7 mouse cellular contexts compared by ENCODE assay signal in the genomic region with DNA sequence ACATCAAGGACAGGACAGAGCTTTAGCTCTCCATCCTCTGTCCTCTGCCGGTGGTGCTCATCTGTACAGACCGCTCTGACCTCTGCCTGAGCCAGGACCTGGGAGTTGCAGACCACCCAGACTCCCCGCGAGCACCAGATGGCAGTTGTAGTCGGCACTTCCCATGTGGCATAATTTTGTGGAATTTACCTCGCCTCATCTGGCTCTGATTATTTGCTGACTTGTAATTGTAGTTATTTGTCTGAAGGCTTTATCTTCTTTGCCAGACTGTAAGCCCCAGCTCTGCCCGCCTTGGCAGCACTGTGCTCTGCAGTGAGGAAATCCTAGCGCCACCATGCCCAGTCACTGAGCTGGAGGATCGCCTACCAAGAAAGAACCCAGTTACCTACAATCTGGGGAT. TPM values are rescaled to one million over a fixed set of nuclear protein-coding genes. Genes with fewer than 3 reads are reported as not detected.
DNase-seq lines count a peak whose midpoint lies in the region; ATAC-seq lines count a peak whose summit lies in the region.

No protein-coding gene starts in this region.

- 4% methylated on average over 9 of the region's 9 CpGs for WGBS in embryonic facial prominence, embryonic 13.5 days
- 24% methylated on average over 9 of the region's 9 CpGs for WGBS in intestine, embryonic 16.5 days
- 14% methylated on average over 9 of the region's 9 CpGs for WGBS in neural tube, embryonic 15.5 days

- H3K9ac ChIP-seq in embryonic facial prominence, embryonic 13.5 days, result 0 out of 2 replicates have a peak overlapping the region, but pooled peaks have one; percentile 57
- no peak overlapping the region for H3K9ac ChIP-seq in intestine, embryonic 16.5 days (ENCODE audit: low read depth, low read length)
- H3K9ac ChIP-seq in neural tube, embryonic 15.5 days (replicated peaks), result no peak overlapping the region

- no peak for ATAC-seq in embryonic facial prominence, embryonic 13.5 days (ENCODE audit: insufficient number of reproducible peaks, insufficient read depth, low FRiP score, low TSS enrichment, low read depth)
- ATAC-seq in intestine, embryonic 16.5 days, result no peak
- 0 out of 2 replicates have a peak, but pooled peaks have one; percentile 45 for ATAC-seq in neural tube, embryonic 15.5 days (ENCODE audit: low FRiP score)

- no peaks in the 10 kb centered on the region for H3K36me3 ChIP-seq in embryonic facial prominence, embryonic 13.5 days
- no peaks in the 10 kb centered on the region for H3K36me3 ChIP-seq in intestine, embryonic 16.5 days (ENCODE audit: control insufficient read depth, insufficient read depth, low read length)
- H3K36me3 ChIP-seq in neural tube, embryonic 15.5 days, result no peaks in the 10 kb centered on the region

- peaks cover 13% of the 10 kb centered on the region for H3K4me1 ChIP-seq in embryonic facial prominence, embryonic 13.5 days
- no peaks in the 10 kb centered on the region; the same call in 1 of the 2 replicates for H3K4me1 ChIP-seq in intestine, embryonic 16.5 days (ENCODE audit: control insufficient read depth, insufficient read depth, low read length)
- H3K4me1 ChIP-seq in neural tube, embryonic 15.5 days, result peaks cover 16% of the 10 kb centered on the region

- peak overlapping the region; percentile 51 for H3K27ac ChIP-seq in embryonic facial prominence, embryonic 13.5 days
- H3K27ac ChIP-seq in intestine, embryonic 16.5 days (ENCODE audit: low read length), result no peak overlapping the region
- no peak overlapping the region for H3K27ac ChIP-seq in neural tube, embryonic 15.5 days (replicated peaks)

- intact Hi-C loops in left cerebral cortex, postnatal 25 days (cut with DNase I), result no loop called here
- intact Hi-C loops in left cerebral cortex, postnatal 10 days (cut with DNase I), result no loop called here

- peak; percentile 21 to 54 for DNase-seq in left cerebral cortex, postnatal 25 days (ENCODE audit: low spot score in 2 of 2)
- no peak for DNase-seq in left cerebral cortex, postnatal 10 days (ENCODE audit: extremely low spot score in 1 of 2, low spot score in 2 of 2)
- DNase-seq in adrenal gland, adult 8-10 months, result no peak
- DNase-seq in frontal cortex, postnatal 25 days (ENCODE audit: low spot score in 2 of 2), result no peak

- no peaks in the 10 kb centered on the region for H3K27me3 ChIP-seq in embryonic facial prominence, embryonic 13.5 days
- H3K27me3 ChIP-seq in intestine, embryonic 16.5 days (replicated peaks; ENCODE audit: control insufficient read depth, insufficient read depth, low read length), result no peaks in the 10 kb centered on the region
- no peaks in the 10 kb centered on the region for H3K27me3 ChIP-seq in neural tube, embryonic 15.5 days (replicated peaks)

- H3K9me3 ChIP-seq in embryonic facial prominence, embryonic 13.5 days, result no peaks in the 10 kb centered on the region
- no peaks in the 10 kb centered on the region for H3K9me3 ChIP-seq in intestine, embryonic 16.5 days (ENCODE audit: control insufficient read depth, low read length)
- no peaks in the 10 kb centered on the region for H3K9me3 ChIP-seq in neural tube, embryonic 15.5 days (replicated peaks)

- H3K4me2 ChIP-seq in embryonic facial prominence, embryonic 13.5 days, result peak overlapping the region; percentile 63
- H3K4me2 ChIP-seq in intestine, embryonic 16.5 days (ENCODE audit: low read depth, low read length), result peak overlapping the region; percentile 17; the same call in 1 of the 2 replicates
- peak overlapping the region; percentile 45 for H3K4me2 ChIP-seq in neural tube, embryonic 15.5 days

- H3K4me3 ChIP-seq in embryonic facial prominence, embryonic 13.5 days, result peak overlapping the region; percentile 30
- H3K4me3 ChIP-seq in intestine, embryonic 16.5 days (ENCODE audit: low read length), result no peak overlapping the region
- no peak overlapping the region for H3K4me3 ChIP-seq in neural tube, embryonic 15.5 days (replicated peaks)

RNA-seq across cellular contexts. Expression of gene Zfp281, which starts 35.8 kb away (rescaled TPM):
- 10 to 100 TPM; 35.0 to 35.7 TPM for total RNA-seq in left cerebral cortex, postnatal 25 days (2021)
- total RNA-seq in left cerebral cortex, postnatal 10 days (2021), result 10 to 100 TPM; 33.8 to 34.6 TPM
- polyA plus RNA-seq in embryonic facial prominence, embryonic 13.5 days (2015; fragmentation: Nextera tagmentation; extraction: Ambion mirVana), result 25.6 and 26.8 TPM in 2 replicates
- 11.1 and 12.0 TPM in 2 replicates for polyA plus RNA-seq in intestine, embryonic 16.5 days (2015; fragmentation: Nextera tagmentation; extraction: Ambion mirVana)
- 17.2 and 17.6 TPM in 2 replicates for polyA plus RNA-seq in neural tube, embryonic 15.5 days (2015; fragmentation: Nextera tagmentation; extraction: Ambion mirVana)
- 10 to 100 TPM; 17.9 to 22.4 (median 19.6) TPM for total RNA-seq in adrenal gland, adult 8-10 months (2022)

Comparison
In these comparisons a context has a peak if more than half of its experiments do, and no peak if none do; other contexts are left out.
1. DNase-seq: peak in left cerebral cortex, postnatal 25 days (2 of 2); none in left cerebral cortex, postnatal 10 days (0 of 2), adrenal gland, adult 8-10 months (single experiment) and frontal cortex, postnatal 25 days (0 of 2).
2. Peak in every context shown above with its lines, with median percentiles within 50 percentile points of each other: H3K4me2 ChIP-seq.